Mouse (Mus musculus) small intestine, adult 2 months (tissue): ENCODE data around the gene Limch1. TPM values are rescaled to one million over a fixed set of nuclear protein-coding genes. Genes with fewer than 3 reads are reported as not detected.

Experiments used
- H3K27ac ChIP-seq: fragments of 200-500 bp; 2 replicates; pipeline ENCODE4 v1.5.1; 2012; ENCODE audit warnings: low read depth, low read length, control low read depth, inconsistent platforms; ENCODE audit not compliant: insufficient read depth
- H3K27me3 ChIP-seq: fragments of 200-500 bp; 2 replicates; pipeline ENCODE4 v1.6.1; 2012; ENCODE audit warnings: mild to moderate bottlenecking, moderate library complexity, low read length, inconsistent platforms; ENCODE audit not compliant: control insufficient read depth, insufficient read depth
- H3K36me3 ChIP-seq: fragments of 200-500 bp; 2 replicates; pipeline ENCODE4 v1.6.1; 2012; ENCODE audit warnings: mild to moderate bottlenecking, low read length, control low read depth, inconsistent platforms; ENCODE audit not compliant: control insufficient read depth, insufficient read depth
- H3K4me1 ChIP-seq: fragments of 200-500 bp; 2 replicates; pipeline ENCODE4 v1.6.1; 2012; ENCODE audit warnings: low read length, inconsistent platforms, mixed read lengths; ENCODE audit not compliant: control insufficient read depth, insufficient read depth, insufficient read length
- H3K4me3 ChIP-seq: fragments of 200-500 bp; 2 replicates; pipeline ENCODE4 v1.5.1; 2012; ENCODE audit warnings: low read depth, mild to moderate bottlenecking, control low read depth, inconsistent platforms, low read length, moderate library complexity
- CTCF ChIP-seq: fragments of 200-500 bp; IDR thresholded peaks from 2 replicates; pipeline ENCODE4 v1.5.1; 2012; ENCODE audit warnings: low read depth, mild to moderate bottlenecking, control low read depth, inconsistent platforms, low read length, moderate library complexity, mixed read lengths; ENCODE audit not compliant: insufficient replicate concordance, insufficient read length; ENCODE audit errors: extremely low read depth
- POLR2A ChIP-seq: fragments of 200-500 bp; IDR thresholded peaks from 2 replicates; pipeline ENCODE4 v1.6.1; 2012; ENCODE audit warnings: low read depth, mild to moderate bottlenecking, control low read depth, inconsistent platforms, low read length, moderate library complexity
- WGBS: fragments of 180-500 bp; shearing (Covaris S2); methylation state at CpG from one replicate; pipeline ENCODE4 v1.1.7; 2018; 5-methylcytosine and 5-hydroxymethylcytosine counted together
- polyA plus RNA-seq: library from polyadenylated mRNA; depleted of rRNA; stranded (reverse); fragments of >200 nt; gene quantifications from 2 replicates; pipeline ENCODE4 v1.2.3, GENCODE M21; 2012

Limch1 gene
- polyA plus RNA-seq, 1 experiment, result 1.0 TPM

GRCm38 (mm10) chr5:66884505-66884904 is 138.9 kb downstream of the Limch1 start:
- Histone ChIP-seq H3K27ac (no peak overlapping the region), H3K36me3 (no peaks in the 10 kb centered on the region), H3K4me3 (no peak overlapping the region), H3K4me1 (no peaks in the 10 kb centered on the region), H3K27me3 (no peaks in the 10 kb centered on the region)
- 79% methylated on average over 4 of the region's 4 CpGs for WGBS
- no peak for TF ChIP-seq POLR2A
- no peak for TF ChIP-seq CTCF

GRCm38 (mm10) chr5:66886410-66887120 is 140.9 kb downstream of the Limch1 start:
- Histone ChIP-seq H3K4me3 (no peak overlapping the region), H3K27ac (no peak overlapping the region), H3K27me3 (no peaks in the 10 kb centered on the region), H3K4me1 (no peaks in the 10 kb centered on the region), H3K36me3 (no peaks in the 10 kb centered on the region)
- 79% methylated on average over 5 of the region's 5 CpGs for WGBS
- TF ChIP-seq CTCF (no peak), POLR2A (no peak)

- H3K4me1 ChIP-seq, result no peaks in the 10 kb centered on the region
Measured at GRCm38 (mm10) chr5:66888061-66888460, 142.4 kb downstream of the Limch1 start.

GRCm38 (mm10) chr5:66889337-66889736 is 143.7 kb downstream of the Limch1 start:
- TF ChIP-seq CTCF, result no peak
- no peak for TF ChIP-seq POLR2A
- WGBS, result 91% methylated on average over 11 of the region's 11 CpGs
- H3K36me3 ChIP-seq, result no peaks in the 10 kb centered on the region
- H3K4me1 ChIP-seq, result no peaks in the 10 kb centered on the region
- H3K4me3 ChIP-seq, result no peak overlapping the region
- H3K27me3 ChIP-seq, result no peaks in the 10 kb centered on the region
- H3K27ac ChIP-seq, result no peak overlapping the region

More at GRCm38 (mm10) chr5:66888061-66888460, 142.4 kb downstream of the Limch1 start:
- Histone ChIP-seq H3K27me3 (no peaks in the 10 kb centered on the region), H3K27ac (no peak overlapping the region), H3K4me3 (no peak overlapping the region), H3K36me3 (no peaks in the 10 kb centered on the region)
- TF ChIP-seq POLR2A, result no peak
- WGBS, result 67% methylated on average over 5 of the region's 5 CpGs

GRCm38 (mm10) chr5:66895440-66896120 is 150.0 kb downstream of the Limch1 start:
- WGBS, result 67% methylated on average over 9 of the region's 9 CpGs
- Histone ChIP-seq H3K36me3 (no peaks in the 10 kb centered on the region), H3K27ac (no peak overlapping the region), H3K27me3 (no peaks in the 10 kb centered on the region), H3K4me1 (no peaks in the 10 kb centered on the region), H3K4me3 (no peak overlapping the region)
- TF ChIP-seq CTCF (no peak), POLR2A (no peak)

- no peak overlapping the region for H3K27ac ChIP-seq
Measured at GRCm38 (mm10) chr5:66897584-66897983, 152.0 kb downstream of the Limch1 start.

GRCm38 (mm10) chr5:66898252-66898651 is 152.6 kb downstream of the Limch1 start:
- WGBS, result 56% methylated on average over 1 of the region's 1 CpGs
- Histone ChIP-seq H3K27ac (no peak overlapping the region), H3K4me1 (no peaks in the 10 kb centered on the region), H3K27me3 (no peaks in the 10 kb centered on the region), H3K4me3 (no peak overlapping the region), H3K36me3 (no peaks in the 10 kb centered on the region)
- TF ChIP-seq POLR2A (no peak), CTCF (no peak)

More at GRCm38 (mm10) chr5:66897584-66897983, 152.0 kb downstream of the Limch1 start:
- H3K27me3 ChIP-seq, result no peaks in the 10 kb centered on the region
- 40% methylated on average over 5 of the region's 5 CpGs for WGBS
- no peaks in the 10 kb centered on the region for H3K4me1 ChIP-seq
- no peaks in the 10 kb centered on the region for H3K36me3 ChIP-seq
- no peak overlapping the region for H3K4me3 ChIP-seq
- no peak for TF ChIP-seq CTCF
- no peak for TF ChIP-seq POLR2A
